Mouse (Mus musculus) heart, postnatal 0 days (tissue): Measurements from ENCODE around the gene Cited4.

Source experiments
- CTCF ChIP-seq: IDR thresholded peaks from 2 replicates; pipeline ENCODE4 v1.5.1; 2016; ENCODE audit warnings: antibody characterized with exemption, control low read depth, low read depth
- EP300 ChIP-seq: IDR thresholded peaks from 2 replicates; pipeline ENCODE4 v1.6.1; 2016; ENCODE audit warnings: antibody characterized with exemption, low read depth

DNA sequence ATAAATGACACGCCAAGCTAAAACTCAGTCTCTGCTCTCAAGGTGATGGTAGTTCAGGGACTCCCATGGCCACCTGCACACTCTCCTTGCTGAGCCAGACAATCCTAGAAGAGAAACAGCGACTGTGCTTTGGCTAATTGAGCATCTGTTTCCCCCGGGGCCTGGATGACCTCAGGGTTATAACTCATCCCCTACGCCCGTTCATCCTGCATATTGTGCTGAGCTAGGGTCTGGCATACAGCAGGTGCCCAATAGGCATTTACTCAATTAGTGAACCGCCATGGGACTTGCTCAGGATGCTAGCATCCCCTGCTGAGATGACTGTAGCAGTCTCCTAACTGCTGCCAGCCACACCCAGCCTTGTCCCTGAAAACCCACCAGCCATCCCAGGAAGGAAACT, 20.9 kb downstream of the Cited4 start:
- TF ChIP-seq CTCF (no peak), EP300 (no peak)
